Mouse (Mus musculus) hindbrain, embryonic 14.5 days (tissue): ENCODE data around the gene Abcc4. TPM values are rescaled to one million over a fixed set of nuclear protein-coding genes. Genes with fewer than 3 reads are reported as not detected.

ENCODE experiments used
- ATAC-seq: fragments of 200-750 bp; cut with Nextera tagmentation; 2 replicates; pipeline ENCODE4 v1.8.0; 2017; ENCODE audit warnings: moderate number of reproducible peaks, mild to moderate bottlenecking, moderate TSS enrichment, moderate library complexity; ENCODE audit not compliant: low FRiP score
- DNase-seq: peaks from one replicate; pipeline ENCODE4 v3.0.0-alpha.2; 2015; ENCODE audit warnings: low spot score
- H3K27ac ChIP-seq: fragments of 300-500 bp; sonication (generic); 2 replicates; pipeline ENCODE4 v1.5.1; 2014; ENCODE audit warnings: mild to moderate bottlenecking, moderate library complexity
- H3K27me3 ChIP-seq: fragments of 300-500 bp; sonication (generic); 2 replicates; pipeline ENCODE4 v1.6.1; 2014; ENCODE audit warnings: mild to moderate bottlenecking, low read length, mixed read lengths; ENCODE audit not compliant: control insufficient read depth, insufficient read depth
- H3K36me3 ChIP-seq: fragments of 300-500 bp; sonication (generic); replicated peaks from 2 replicates; pipeline ENCODE4 v1.6.1; 2014; ENCODE audit not compliant: control insufficient read depth, insufficient read depth
- H3K4me1 ChIP-seq: fragments of 300-500 bp; sonication (generic); replicated peaks from 2 replicates; pipeline ENCODE4 v1.6.1; 2014; ENCODE audit warnings: antibody characterized with exemption, low read length, mixed read lengths; ENCODE audit not compliant: control insufficient read depth, insufficient read depth
- H3K4me2 ChIP-seq: fragments of 300-500 bp; sonication (generic); replicated peaks from 2 replicates; pipeline ENCODE4 v1.6.1; 2014; ENCODE audit warnings: mild to moderate bottlenecking, moderate library complexity
- H3K4me3 ChIP-seq: fragments of 300-500 bp; sonication (generic); replicated peaks from 2 replicates; pipeline ENCODE4 v1.5.1; 2014; ENCODE audit warnings: mild to moderate bottlenecking, low read length
- H3K9ac ChIP-seq: fragments of 300-500 bp; sonication (generic); 2 replicates; pipeline ENCODE4 v1.6.1; 2014
- H3K9me3 ChIP-seq: fragments of 300-500 bp; sonication (generic); 2 replicates; pipeline ENCODE4 v1.6.1; 2016; ENCODE audit warnings: low read length; ENCODE audit not compliant: control insufficient read depth
- WGBS: fragments of 180-500 bp; shearing (Covaris S2); extraction: QIAGEN DNeasy Blood & Tissue Kit; methylation state at CpG from one replicate; pipeline ENCODE4 v1.1.7; 2014; 5-methylcytosine and 5-hydroxymethylcytosine counted together
- polyA plus RNA-seq: library from polyadenylated mRNA; unstranded; fragments of >200 nt; fragmentation: Nextera tagmentation; extraction: Ambion mirVana; gene quantifications from 2 replicates; pipeline ENCODE4 v1.2.1, GENCODE M21; 2014

Abcc4 gene
- polyA plus RNA-seq, 1 experiment from 2014 or later = 2.6 TPM

GRCm38 (mm10) chr14:118638447-118639275 is 67.4 kb downstream of the Abcc4 start:
- Histone ChIP-seq H3K27ac (no peak overlapping the region), H3K36me3 (no peaks in the 10 kb centered on the region), H3K4me3 (no peak overlapping the region), H3K9me3 (no peaks in the 10 kb centered on the region), H3K27me3 (no peaks in the 10 kb centered on the region), H3K9ac (no peak overlapping the region), H3K4me1 (no peaks in the 10 kb centered on the region), H3K4me2 (no peak overlapping the region)
- no peak for DNase-seq
- no peak for ATAC-seq
- 75% methylated on average over 25 of the region's 25 CpGs for WGBS

GRCm38 (mm10) chr14:118635493-118636183 is 70.4 kb downstream of the Abcc4 start:
- Histone ChIP-seq H3K4me1 (no peaks in the 10 kb centered on the region), H3K4me2 (no peak overlapping the region), H3K4me3 (no peak overlapping the region), H3K9ac (no peak overlapping the region), H3K27me3 (no peaks in the 10 kb centered on the region), H3K9me3 (no peaks in the 10 kb centered on the region), H3K36me3 (no peaks in the 10 kb centered on the region), H3K27ac (no peak overlapping the region; the same call in 1 of the 2 replicates)
- ATAC-seq = peak; percentile 85
- peak; percentile 66 for DNase-seq
- 55% methylated on average over 15 of the region's 15 CpGs for WGBS

GRCm38 (mm10) chr14:118629649-118630048 is 76.4 kb downstream of the Abcc4 start:
- no peak overlapping the region for H3K9ac ChIP-seq
- no peak for ATAC-seq
- H3K4me3 ChIP-seq = no peak overlapping the region
- no peak overlapping the region for H3K4me2 ChIP-seq
- no peaks in the 10 kb centered on the region for H3K27me3 ChIP-seq
- no peaks in the 10 kb centered on the region for H3K9me3 ChIP-seq
- H3K4me1 ChIP-seq = no peaks in the 10 kb centered on the region
- H3K36me3 ChIP-seq = no peaks in the 10 kb centered on the region
- H3K27ac ChIP-seq = no peak overlapping the region
- DNase-seq = no peak
- 63% methylated on average over 8 of the region's 8 CpGs for WGBS

GRCm38 (mm10) chr14:118621449-118621789 is 84.6 kb downstream of the Abcc4 start:
- no peak for ATAC-seq

GRCm38 (mm10) chr14:118620773-118621448 is 85.1 kb downstream of the Abcc4 start:
- no peak for DNase-seq
- Histone ChIP-seq H3K27ac (no peak overlapping the region), H3K4me1 (no peaks in the 10 kb centered on the region), H3K27me3 (no peaks in the 10 kb centered on the region), H3K9ac (no peak overlapping the region), H3K4me3 (no peak overlapping the region), H3K4me2 (no peak overlapping the region), H3K36me3 (no peaks in the 10 kb centered on the region), H3K9me3 (no peaks in the 10 kb centered on the region)
- 75% methylated on average over 6 of the region's 6 CpGs for WGBS
- no peak for ATAC-seq

More at GRCm38 (mm10) chr14:118621449-118621789, 84.6 kb downstream of the Abcc4 start:
- H3K27me3 ChIP-seq = no peaks in the 10 kb centered on the region
- 52% methylated on average over 3 of the region's 3 CpGs for WGBS
- H3K4me2 ChIP-seq = no peak overlapping the region
- no peak overlapping the region for H3K9ac ChIP-seq
- H3K4me3 ChIP-seq = no peak overlapping the region
- H3K9me3 ChIP-seq = no peaks in the 10 kb centered on the region
- H3K4me1 ChIP-seq = no peaks in the 10 kb centered on the region
- H3K36me3 ChIP-seq = no peaks in the 10 kb centered on the region
- no peak for DNase-seq
- no peak overlapping the region for H3K27ac ChIP-seq

GRCm38 (mm10) chr14:118616698-118617311 is 89.2 kb downstream of the Abcc4 start:
- Histone ChIP-seq H3K9ac (no peak overlapping the region), H3K4me1 (no peaks in the 10 kb centered on the region), H3K36me3 (no peaks in the 10 kb centered on the region), H3K9me3 (no peaks in the 10 kb centered on the region), H3K27me3 (no peaks in the 10 kb centered on the region), H3K4me3 (no peak overlapping the region), H3K27ac (no peak overlapping the region), H3K4me2 (no peak overlapping the region)
- peak; percentile 71; the same call in 1 of the 2 replicates for ATAC-seq
- DNase-seq = peak; percentile 82
- 73% methylated on average over 12 of the region's 12 CpGs for WGBS

GRCm38 (mm10) chr14:118613734-118614133 is 92.3 kb downstream of the Abcc4 start:
- H3K27me3 ChIP-seq = no peaks in the 10 kb centered on the region
- no peak overlapping the region for H3K4me2 ChIP-seq
- no peak overlapping the region for H3K9ac ChIP-seq
- H3K4me1 ChIP-seq = no peaks in the 10 kb centered on the region
- no peaks in the 10 kb centered on the region for H3K36me3 ChIP-seq
- no peak overlapping the region for H3K27ac ChIP-seq
- H3K9me3 ChIP-seq = no peaks in the 10 kb centered on the region
- WGBS = 81% methylated on average over 9 of the region's 9 CpGs
- ATAC-seq (no peak), DNase-seq (no peak)
- no peak overlapping the region for H3K4me3 ChIP-seq

GRCm38 (mm10) chr14:118611714-118612113 is 94.3 kb downstream of the Abcc4 start:
- H3K36me3 ChIP-seq = no peaks in the 10 kb centered on the region
- H3K4me3 ChIP-seq = no peak overlapping the region
- ATAC-seq (no peak), DNase-seq (no peak)
- 85% methylated on average over 17 of the region's 17 CpGs for WGBS
- H3K9me3 ChIP-seq = no peaks in the 10 kb centered on the region
- no peaks in the 10 kb centered on the region for H3K27me3 ChIP-seq
- H3K27ac ChIP-seq = no peak overlapping the region
- no peaks in the 10 kb centered on the region for H3K4me1 ChIP-seq
- H3K4me2 ChIP-seq = no peak overlapping the region
- H3K9ac ChIP-seq = no peak overlapping the region

GRCm38 (mm10) chr14:118610786-118611185 is 95.2 kb downstream of the Abcc4 start:
- Histone ChIP-seq H3K27me3 (no peaks in the 10 kb centered on the region), H3K4me3 (no peak overlapping the region), H3K36me3 (no peaks in the 10 kb centered on the region), H3K27ac (no peak overlapping the region), H3K9ac (no peak overlapping the region), H3K9me3 (no peaks in the 10 kb centered on the region), H3K4me2 (no peak overlapping the region), H3K4me1 (no peaks in the 10 kb centered on the region)
- no peak for DNase-seq
- 97% methylated on average over 11 of the region's 11 CpGs for WGBS
- ATAC-seq = no peak
